Mouse (Mus musculus): ENCODE data around the gene Slc16a14. TPM values are rescaled to one million over a fixed set of nuclear protein-coding genes. Genes with fewer than 3 reads are reported as not detected.

The Slc16a14 gene
- polyA plus RNA-seq, 1 experiment from 2014 or later: 15.3 TPM

GRCm38 (mm10) chr1:84942666-84943065, 7.7 kb upstream of the Slc16a14 start:
- H3K4me1 ChIP-seq (ENCODE audit: control insufficient read depth, insufficient read depth, low read length): no peaks in the 10 kb centered on the region
- no peak overlapping the region for H3K4me3 ChIP-seq (ENCODE audit: low read depth, low read length)
- no peak overlapping the region for H3K9ac ChIP-seq (replicated peaks; ENCODE audit: low read depth, low read length)
- H3K27me3 ChIP-seq (ENCODE audit: control insufficient read depth, insufficient read depth, low read length): no peaks in the 10 kb centered on the region
- no peaks in the 10 kb centered on the region for H3K36me3 ChIP-seq (ENCODE audit: control insufficient read depth, insufficient read depth, low read length)
- ATAC-seq (ENCODE audit: low read depth): no peak
- H3K4me2 ChIP-seq (ENCODE audit: low read depth, low read length): no peak overlapping the region
- H3K9me3 ChIP-seq (ENCODE audit: control insufficient read depth, low read length): no peaks in the 10 kb centered on the region
- H3K27ac ChIP-seq (ENCODE audit: low read depth, low read length): no peak overlapping the region

GRCm38 (mm10) chr1:84940322-84940721, 5.4 kb upstream of the Slc16a14 start:
- Histone ChIP-seq H3K9ac (replicated peaks; ENCODE audit: low read depth, low read length) (no peak overlapping the region), H3K36me3 (ENCODE audit: control insufficient read depth, insufficient read depth, low read length) (no peaks in the 10 kb centered on the region), H3K4me3 (ENCODE audit: low read depth, low read length) (no peak overlapping the region), H3K4me1 (ENCODE audit: control insufficient read depth, insufficient read depth, low read length) (no peaks in the 10 kb centered on the region), H3K27ac (ENCODE audit: low read depth, low read length) (no peak overlapping the region), H3K9me3 (ENCODE audit: control insufficient read depth, low read length) (no peaks in the 10 kb centered on the region), H3K27me3 (ENCODE audit: control insufficient read depth, insufficient read depth, low read length) (no peaks in the 10 kb centered on the region), H3K4me2 (ENCODE audit: low read depth, low read length) (no peak overlapping the region)
- WGBS: 93% methylated on average over 2 of the region's 2 CpGs
- no peak for ATAC-seq (ENCODE audit: low read depth)

DNA sequence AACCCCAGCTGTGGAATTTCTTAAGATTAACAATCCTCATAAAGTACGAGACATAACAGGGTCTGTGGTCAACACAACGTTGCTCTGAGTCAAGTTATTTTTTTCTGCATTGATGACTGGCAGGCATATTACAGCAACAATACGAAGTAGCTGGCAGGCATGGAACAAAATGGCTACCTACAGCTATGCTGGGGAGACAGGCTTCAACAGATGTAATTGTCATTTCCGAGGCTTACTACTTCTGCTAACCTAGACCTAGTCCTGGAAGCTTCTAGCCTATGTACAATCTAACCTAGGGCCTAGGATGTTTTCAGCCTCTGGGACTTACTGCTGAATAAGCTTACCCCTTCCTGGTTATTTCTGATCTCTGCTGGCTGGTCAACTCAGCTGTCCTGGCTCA, 4.5 kb upstream of the Slc16a14 start:
- 84% methylated on average over 4 of the region's 4 CpGs for WGBS
- Histone ChIP-seq H3K4me1 (ENCODE audit: control insufficient read depth, insufficient read depth, low read length) (no peaks in the 10 kb centered on the region), H3K9me3 (ENCODE audit: control insufficient read depth, low read length) (no peaks in the 10 kb centered on the region), H3K27me3 (ENCODE audit: control insufficient read depth, insufficient read depth, low read length) (no peaks in the 10 kb centered on the region), H3K9ac (replicated peaks; ENCODE audit: low read depth, low read length) (no peak overlapping the region), H3K4me2 (ENCODE audit: low read depth, low read length) (no peak overlapping the region), H3K4me3 (ENCODE audit: low read depth, low read length) (no peak overlapping the region), H3K27ac (ENCODE audit: low read depth, low read length) (no peak overlapping the region), H3K36me3 (ENCODE audit: control insufficient read depth, insufficient read depth, low read length) (no peaks in the 10 kb centered on the region)
- ATAC-seq (ENCODE audit: low read depth): no peak

- no peak for ATAC-seq (ENCODE audit: low read depth)
These were observed 2.0 kb upstream of the Slc16a14 start for GRCm38 (mm10) chr1:84936716-84937510.

GRCm38 (mm10) chr1:84935668-84936067, 734 bp upstream of the Slc16a14 start:
- no peak overlapping the region; the same call in 1 of the 2 replicates for H3K4me3 ChIP-seq (ENCODE audit: low read depth, low read length)
- H3K27ac ChIP-seq (ENCODE audit: low read depth, low read length): no peak overlapping the region
- no peak for ATAC-seq (ENCODE audit: low read depth)
- H3K36me3 ChIP-seq (ENCODE audit: control insufficient read depth, insufficient read depth, low read length): no peaks in the 10 kb centered on the region
- H3K4me2 ChIP-seq (ENCODE audit: low read depth, low read length): peak overlapping the region; percentile 74
- no peaks in the 10 kb centered on the region for H3K9me3 ChIP-seq (ENCODE audit: control insufficient read depth, low read length)
- WGBS: 72% methylated on average over 9 of the region's 9 CpGs
- H3K4me1 ChIP-seq (ENCODE audit: control insufficient read depth, insufficient read depth, low read length): no peaks in the 10 kb centered on the region
- no peaks in the 10 kb centered on the region; the same call in 1 of the 2 replicates for H3K27me3 ChIP-seq (ENCODE audit: control insufficient read depth, insufficient read depth, low read length)
- H3K9ac ChIP-seq (replicated peaks; ENCODE audit: low read depth, low read length): no peak overlapping the region

More at GRCm38 (mm10) chr1:84936716-84937510, 2.0 kb upstream of the Slc16a14 start:
- Histone ChIP-seq H3K36me3 (ENCODE audit: control insufficient read depth, insufficient read depth, low read length) (no peaks in the 10 kb centered on the region), H3K4me1 (ENCODE audit: control insufficient read depth, insufficient read depth, low read length) (no peaks in the 10 kb centered on the region), H3K27ac (ENCODE audit: low read depth, low read length) (no peak overlapping the region), H3K4me2 (ENCODE audit: low read depth, low read length) (no peak overlapping the region), H3K9ac (replicated peaks; ENCODE audit: low read depth, low read length) (no peak overlapping the region), H3K9me3 (ENCODE audit: control insufficient read depth, low read length) (no peaks in the 10 kb centered on the region), H3K27me3 (ENCODE audit: control insufficient read depth, insufficient read depth, low read length) (no peaks in the 10 kb centered on the region; the same call in 1 of the 2 replicates), H3K4me3 (ENCODE audit: low read depth, low read length) (no peak overlapping the region)
- WGBS: 94% methylated on average over 19 of the region's 19 CpGs

DNA sequence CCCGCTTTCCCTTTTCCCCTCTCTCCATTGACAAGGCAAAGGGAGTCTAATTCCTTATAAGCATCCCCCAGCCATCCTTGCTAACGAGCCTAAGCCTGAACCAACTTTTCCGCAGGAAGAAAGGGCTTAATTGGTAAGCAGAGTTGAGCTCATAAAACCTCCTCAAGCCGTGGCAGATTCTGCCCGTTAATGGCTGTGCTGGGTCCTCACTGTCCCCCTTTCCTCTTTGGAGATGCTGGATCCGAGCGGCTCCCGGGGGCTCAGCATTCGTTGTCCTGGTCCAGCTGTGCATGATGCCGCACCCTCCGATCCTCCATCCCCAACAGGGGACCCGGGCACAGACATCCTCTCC, 807 bp downstream of the Slc16a14 start:
- Histone ChIP-seq H3K4me1 (ENCODE audit: control insufficient read depth, insufficient read depth, low read length) (no peaks in the 10 kb centered on the region), H3K27me3 (ENCODE audit: control insufficient read depth, insufficient read depth, low read length) (no peaks in the 10 kb centered on the region; the same call in 1 of the 2 replicates), H3K36me3 (ENCODE audit: control insufficient read depth, insufficient read depth, low read length) (no peaks in the 10 kb centered on the region), H3K4me2 (ENCODE audit: low read depth, low read length) (peak overlapping the region; percentile 74), H3K4me3 (ENCODE audit: low read depth, low read length) (peak overlapping the region; percentile 56), H3K9me3 (ENCODE audit: control insufficient read depth, low read length) (no peaks in the 10 kb centered on the region), H3K9ac (replicated peaks; ENCODE audit: low read depth, low read length) (peak overlapping the region; percentile 77), H3K27ac (ENCODE audit: low read depth, low read length) (peak overlapping the region; percentile 89)
- WGBS: 1% methylated on average over 12 of the region's 12 CpGs
- no peak for ATAC-seq (ENCODE audit: low read depth)

DNA sequence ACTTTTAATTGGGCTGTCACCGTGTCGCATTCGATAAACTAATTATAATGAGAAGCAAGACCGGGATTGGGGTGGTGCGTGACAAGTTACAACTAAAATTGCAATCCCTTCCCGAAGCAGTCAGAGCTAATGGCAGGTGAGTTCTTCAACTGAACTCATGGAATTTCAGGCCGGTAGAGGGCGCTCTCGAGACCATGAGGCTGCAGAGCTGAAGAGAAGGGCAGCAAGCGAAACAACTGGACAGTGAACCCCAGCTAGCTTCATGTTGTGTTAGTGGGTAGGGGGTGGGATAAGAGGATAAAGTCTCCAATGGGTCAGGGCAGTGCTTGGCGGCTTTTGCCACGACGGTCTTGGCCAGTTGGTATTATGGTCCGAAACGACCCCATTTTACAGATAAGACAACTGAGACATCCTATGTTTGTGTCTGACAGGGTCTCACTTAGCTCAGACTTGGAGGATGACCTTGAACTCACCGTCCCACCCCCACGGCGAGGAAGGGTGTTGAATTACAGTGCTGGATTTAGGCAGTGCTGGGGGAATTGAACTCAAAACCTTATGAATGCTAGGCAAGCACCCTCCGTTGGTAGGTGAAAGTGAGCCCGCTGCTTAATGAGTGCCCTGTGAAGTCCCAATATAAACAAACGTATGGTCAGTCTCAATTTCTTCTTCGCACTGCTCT, 1.3 kb downstream of the Slc16a14 start:
- 14% methylated on average over 22 of the region's 22 CpGs for WGBS

DNA sequence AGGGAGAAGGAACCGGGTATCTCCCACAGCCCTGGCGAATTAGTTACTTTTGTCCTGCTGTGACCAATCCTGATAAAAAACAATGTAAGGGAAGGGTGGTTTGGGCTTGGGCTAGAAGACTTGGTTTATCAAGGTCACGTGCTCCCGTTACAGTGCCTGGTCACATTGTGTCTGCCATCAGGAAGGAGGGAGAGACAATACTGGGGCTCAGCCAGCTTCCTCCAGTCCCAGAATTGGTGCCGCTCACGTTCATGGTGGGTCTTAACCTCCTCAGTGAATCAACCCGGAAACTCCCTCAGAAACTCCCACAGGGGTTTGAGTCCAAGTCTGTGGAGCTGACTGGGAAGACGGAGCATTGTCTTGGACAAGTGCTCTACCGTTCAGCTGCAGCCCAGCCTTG, 9.3 kb downstream of the Slc16a14 start:
- WGBS: 88% methylated on average over 9 of the region's 9 CpGs
- Histone ChIP-seq H3K9ac (replicated peaks; ENCODE audit: low read depth, low read length) (no peak overlapping the region), H3K36me3 (ENCODE audit: control insufficient read depth, insufficient read depth, low read length) (no peaks in the 10 kb centered on the region), H3K4me1 (ENCODE audit: control insufficient read depth, insufficient read depth, low read length) (no peaks in the 10 kb centered on the region), H3K9me3 (ENCODE audit: control insufficient read depth, low read length) (no peaks in the 10 kb centered on the region), H3K4me3 (ENCODE audit: low read depth, low read length) (no peak overlapping the region), H3K27me3 (ENCODE audit: control insufficient read depth, insufficient read depth, low read length) (no peaks in the 10 kb centered on the region), H3K27ac (ENCODE audit: low read depth, low read length) (no peak overlapping the region), H3K4me2 (ENCODE audit: low read depth, low read length) (no peak overlapping the region)
- no peak for ATAC-seq (ENCODE audit: low read depth)

More for the DNA sequence above, 1.3 kb downstream of the Slc16a14 start:
- Histone ChIP-seq H3K4me1 (ENCODE audit: control insufficient read depth, insufficient read depth, low read length) (no peaks in the 10 kb centered on the region), H3K27ac (ENCODE audit: low read depth, low read length) (peak overlapping the region; percentile 89), H3K27me3 (ENCODE audit: control insufficient read depth, insufficient read depth, low read length) (no peaks in the 10 kb centered on the region; the same call in 1 of the 2 replicates), H3K4me3 (ENCODE audit: low read depth, low read length) (peak overlapping the region; percentile 56), H3K9ac (replicated peaks; ENCODE audit: low read depth, low read length) (peak overlapping the region; percentile 77), H3K36me3 (ENCODE audit: control insufficient read depth, insufficient read depth, low read length) (no peaks in the 10 kb centered on the region), H3K9me3 (ENCODE audit: control insufficient read depth, low read length) (no peaks in the 10 kb centered on the region), H3K4me2 (ENCODE audit: low read depth, low read length) (peak overlapping the region; percentile 74)
- ATAC-seq (ENCODE audit: low read depth): peak; percentile 8; the same call in 1 of the 2 replicates

DNA sequence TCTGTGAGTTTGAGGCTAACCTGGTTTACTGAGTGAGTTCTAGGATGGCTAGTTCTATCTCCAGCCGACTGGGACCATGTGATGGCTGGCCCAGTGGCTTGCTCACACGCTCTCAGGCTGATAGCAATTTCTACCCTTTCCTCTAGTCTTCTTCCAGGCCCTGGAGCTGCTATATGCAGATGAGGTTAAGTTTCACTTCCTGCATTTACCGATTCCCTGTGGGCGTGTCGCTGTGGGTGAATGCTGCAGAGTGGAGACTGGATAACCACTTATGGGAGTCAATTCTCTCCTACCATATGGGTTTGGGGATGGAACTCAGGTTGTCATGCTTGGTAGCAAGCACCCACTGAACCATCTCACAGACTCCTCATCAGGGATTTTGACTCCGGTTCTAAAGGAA, 10.8 kb downstream of the Slc16a14 start:
- WGBS: 84% methylated on average over 6 of the region's 6 CpGs
- ATAC-seq (ENCODE audit: low read depth): no peak
- Histone ChIP-seq H3K9ac (replicated peaks; ENCODE audit: low read depth, low read length) (no peak overlapping the region), H3K36me3 (ENCODE audit: control insufficient read depth, insufficient read depth, low read length) (no peaks in the 10 kb centered on the region), H3K4me1 (ENCODE audit: control insufficient read depth, insufficient read depth, low read length) (no peaks in the 10 kb centered on the region), H3K4me2 (ENCODE audit: low read depth, low read length) (no peak overlapping the region), H3K4me3 (ENCODE audit: low read depth, low read length) (no peak overlapping the region), H3K27me3 (ENCODE audit: control insufficient read depth, insufficient read depth, low read length) (no peaks in the 10 kb centered on the region), H3K9me3 (ENCODE audit: control insufficient read depth, low read length) (no peaks in the 10 kb centered on the region), H3K27ac (ENCODE audit: low read depth, low read length) (no peak overlapping the region)
